Mouse (Mus musculus) liver, embryonic 14.5 days (tissue): ENCODE data around the gene Pdap1. TPM values are rescaled to one million over a fixed set of nuclear protein-coding genes. Genes with fewer than 3 reads are reported as not detected.
"Not testable (repeated sequence)": the region's sequence is repeated elsewhere in the genome, so short reads cannot be mapped to it uniquely, and the experiment has no call there.

Experiments used
- ATAC-seq: fragments of 200-750 bp; cut with Nextera tagmentation; 2 replicates; pipeline ENCODE4 v1.8.0; 2017; ENCODE audit warnings: moderate number of reproducible peaks, mild to moderate bottlenecking, moderate library complexity; ENCODE audit not compliant: insufficient read depth
- DNase-seq, 3 experiments: peaks; one replicate each; pipeline ENCODE4 v3.0.0-alpha.2; 2012 to 2013; ENCODE audit warnings: low read depth in 3 of 3, low spot score in 3 of 3
- H3K27ac ChIP-seq: fragments of 300-500 bp; sonication (generic); 2 replicates; pipeline ENCODE4 v1.5.1; 2014; ENCODE audit warnings: moderate library complexity, mild to moderate bottlenecking, control low read depth, inconsistent platforms
- H3K27me3 ChIP-seq: fragments of 300-500 bp; sonication (generic); 2 replicates; pipeline ENCODE4 v1.6.1; 2014; ENCODE audit warnings: mild to moderate bottlenecking, low read length, moderate library complexity; ENCODE audit not compliant: control insufficient read depth, insufficient read depth
- H3K36me3 ChIP-seq: fragments of 300-500 bp; sonication (generic); replicated peaks from 2 replicates; pipeline ENCODE4 v1.6.1; 2014; ENCODE audit warnings: low read depth; ENCODE audit not compliant: control insufficient read depth, insufficient read depth
- H3K4me1 ChIP-seq, 2 experiments: fragments of 200-500 bp in 1 of 2; fragments of 300-500 bp in 1 of 2; sonication (generic) in 1 of 2; replicated peaks; 2 replicates each; pipeline ENCODE4 v1.6.1; 2012 to 2014; ENCODE audit warnings: antibody characterized with exemption in 1 of 2, inconsistent platforms in 1 of 2, low read length in 1 of 2; ENCODE audit not compliant: control insufficient read depth in 2 of 2, insufficient read depth in 2 of 2
- H3K4me2 ChIP-seq: fragments of 300-500 bp; sonication (generic); 2 replicates; pipeline ENCODE4 v1.6.1; 2014; ENCODE audit warnings: low read depth, mild to moderate bottlenecking, control low read depth, moderate library complexity
- H3K4me3 ChIP-seq, 2 experiments: fragments of 200-500 bp in 1 of 2; fragments of 300-500 bp in 1 of 2; sonication (generic) in 1 of 2; 2 replicates each; pipeline ENCODE4 v1.5.1; 2012 to 2014; ENCODE audit warnings: low read depth in 2 of 2, low read length in 2 of 2, mild to moderate bottlenecking in 2 of 2, control low read depth in 1 of 2, inconsistent platforms in 1 of 2, moderate library complexity in 1 of 2; ENCODE audit not compliant: insufficient read depth in 1 of 2
- H3K9ac ChIP-seq: fragments of 300-500 bp; sonication (generic); replicated peaks from 2 replicates; pipeline ENCODE4 v1.6.1; 2014; ENCODE audit warnings: mild to moderate bottlenecking, control low read depth, moderate library complexity
- H3K9me3 ChIP-seq: fragments of 300-500 bp; sonication (generic); 2 replicates; pipeline ENCODE4 v1.6.1; 2016; ENCODE audit warnings: low read length, mixed read lengths; ENCODE audit not compliant: control insufficient read depth
- CTCF ChIP-seq: IDR thresholded peaks from 2 replicates; pipeline ENCODE4 v1.5.1; 2016; ENCODE audit warnings: antibody characterized with exemption, low read depth, control low read depth
- EP300 ChIP-seq: IDR thresholded peaks from 2 replicates; pipeline ENCODE4 v1.6.1; 2016; ENCODE audit warnings: antibody characterized with exemption, low read depth
- WGBS: fragments of 180-500 bp; shearing (Covaris S2); extraction: QIAGEN DNeasy Blood & Tissue Kit; methylation state at CpG from one replicate; pipeline ENCODE4 v1.1.7; 2014; ENCODE audit not compliant: insufficient replicate concordance; 5-methylcytosine and 5-hydroxymethylcytosine counted together
- polyA plus RNA-seq, 2 experiments: library from polyadenylated mRNA; depleted of rRNA in 1 of 2; stranded (reverse) in 1 of 2; unstranded in 1 of 2; fragments of >200 nt; fragmentation: Nextera tagmentation in 1 of 2; extraction: Ambion mirVana in 1 of 2; gene quantifications; 2 replicates each; pipeline versions ENCODE4 v1.2.1 to v1.2.3; 2012 to 2014

Pdap1 gene
- polyA plus RNA-seq, 2 experiments = 44.0 to 44.4 TPM

DNA sequence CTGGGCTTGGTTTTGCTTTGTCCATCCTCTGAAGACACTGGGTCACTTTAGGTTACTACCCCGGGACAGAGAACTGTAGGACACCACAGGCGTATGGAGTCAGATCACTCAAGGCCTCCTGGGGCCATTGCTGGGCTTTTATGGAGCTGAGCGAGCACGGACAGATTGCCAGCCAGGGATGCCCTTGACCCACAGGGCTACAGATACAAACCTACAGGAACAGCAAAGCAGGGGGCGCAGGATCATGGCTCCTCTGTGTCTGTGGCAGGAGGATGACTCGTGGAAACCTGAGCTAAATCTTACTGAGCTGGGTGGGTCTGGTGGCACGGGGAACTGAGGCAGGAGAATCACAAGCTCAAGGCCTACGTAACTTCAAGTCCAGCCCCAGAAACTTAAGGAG is 27.5 kb downstream of the Pdap1 start:
- WGBS = 68% methylated on average over 8 of the region's 8 CpGs
- no peaks in the 10 kb centered on the region for H3K27me3 ChIP-seq
- TF ChIP-seq CTCF = no peak
- no peak for TF ChIP-seq EP300
- DNase-seq (no peak), ATAC-seq (no peak)
- peaks cover 7% of the 10 kb centered on the region; the same call in 1 of the 2 replicates for H3K36me3 ChIP-seq
- no peak overlapping the region for H3K4me3 ChIP-seq
- H3K4me2 ChIP-seq = no peak overlapping the region
- no peak overlapping the region for H3K9ac ChIP-seq
- no peak overlapping the region for H3K27ac ChIP-seq
- no peaks in the 10 kb centered on the region for H3K9me3 ChIP-seq
- H3K4me1 ChIP-seq = no peaks in the 10 kb centered on the region

- ATAC-seq (no peak), DNase-seq (no peak)
- 63% methylated on average over 6 of the region's 6 CpGs for WGBS
- no peaks in the 10 kb centered on the region for H3K4me1 ChIP-seq
- H3K9me3 ChIP-seq = no peaks in the 10 kb centered on the region
- no peak overlapping the region for H3K4me2 ChIP-seq
- no peak overlapping the region for H3K9ac ChIP-seq
- peaks cover 14% of the 10 kb centered on the region; the same call in 1 of the 2 replicates for H3K36me3 ChIP-seq
- no peaks in the 10 kb centered on the region for H3K27me3 ChIP-seq
- no peak for TF ChIP-seq CTCF
- no peak for TF ChIP-seq EP300
- no peak overlapping the region for H3K4me3 ChIP-seq
- H3K27ac ChIP-seq = no peak overlapping the region
Observed at GRCm38 (mm10) chr5:145110401-145110800, 29.6 kb downstream of the Pdap1 start.

GRCm38 (mm10) chr5:145105694-145106275 is 34.3 kb downstream of the Pdap1 start:
- Histone ChIP-seq H3K4me3 (no peak overlapping the region), H3K4me2 (no peak overlapping the region), H3K9ac (no peak overlapping the region), H3K9me3 (no peaks in the 10 kb centered on the region), H3K27me3 (no peaks in the 10 kb centered on the region), H3K36me3 (peaks cover 37% of the 10 kb centered on the region), H3K27ac (no peak overlapping the region), H3K4me1 (no peaks in the 10 kb centered on the region)
- DNase-seq (no peak), ATAC-seq (no peak)
- TF ChIP-seq CTCF (no peak), EP300 (no peak)
- 80% methylated on average over 9 of the region's 9 CpGs for WGBS

GRCm38 (mm10) chr5:145104328-145104727 is 35.7 kb downstream of the Pdap1 start:
- 83% methylated on average over 9 of the region's 9 CpGs for WGBS
- Histone ChIP-seq H3K4me3 (no peak overlapping the region), H3K9ac (no peak overlapping the region), H3K36me3 (peaks cover 41% of the 10 kb centered on the region), H3K4me1 (no peaks in the 10 kb centered on the region), H3K27ac (no peak overlapping the region), H3K9me3 (no peaks in the 10 kb centered on the region), H3K4me2 (no peak overlapping the region), H3K27me3 (no peaks in the 10 kb centered on the region)
- no peak for DNase-seq
- TF ChIP-seq CTCF (no peak), EP300 (no peak)
- no peak for ATAC-seq

- no peak overlapping the region for H3K4me3 ChIP-seq
- WGBS = 28% methylated on average over 4 of the region's 4 CpGs
- DNase-seq = no peak
- no peaks in the 10 kb centered on the region for H3K9me3 ChIP-seq
- ATAC-seq = peak; percentile 45; the same call in 1 of the 2 replicates
- H3K9ac ChIP-seq = no peak overlapping the region
- H3K27ac ChIP-seq = no peak overlapping the region
- H3K4me2 ChIP-seq = no peak overlapping the region
- no peaks in the 10 kb centered on the region for H3K27me3 ChIP-seq
- no peaks in the 10 kb centered on the region for H3K4me1 ChIP-seq
- TF ChIP-seq EP300 (no peak), CTCF (no peak)
- peaks cover 41% of the 10 kb centered on the region for H3K36me3 ChIP-seq
Observed at GRCm38 (mm10) chr5:145102706-145103105, 37.3 kb downstream of the Pdap1 start.

- not testable (repeated sequence) for H3K27ac ChIP-seq, H3K27me3 ChIP-seq, H3K4me1 ChIP-seq, ATAC-seq, DNase-seq, H3K9ac ChIP-seq, H3K9me3 ChIP-seq, H3K4me3 ChIP-seq, H3K4me2 ChIP-seq
- WGBS = 93% methylated on average over 11 of the region's 11 CpGs
- H3K36me3 ChIP-seq = peaks cover 44% of the 10 kb centered on the region
Observed at GRCm38 (mm10) chr5:145101451-145101850, 38.6 kb downstream of the Pdap1 start.
